Mouse (Mus musculus): ENCODE measurements around the gene Ufc1. TPM values are rescaled to one million over a fixed set of nuclear protein-coding genes. Genes with fewer than 3 reads are reported as not detected.
"Not testable (repeated sequence)": the region's sequence is repeated elsewhere in the genome, so short reads cannot be mapped to it uniquely, and the experiment has no call there.

Ufc1 gene
- polyA plus RNA-seq, 1 experiment from 2014 or later, result 111 TPM

- no peak for ATAC-seq (ENCODE audit: low FRiP score, low TSS enrichment)
- 73% methylated on average over 2 of the region's 2 CpGs for WGBS
- no peak overlapping the region for H3K9ac ChIP-seq (replicated peaks; ENCODE audit: low read length)
- no peaks in the 10 kb centered on the region for H3K27me3 ChIP-seq (ENCODE audit: insufficient read depth, low read length)
- H3K36me3 ChIP-seq (ENCODE audit: insufficient read depth, low read length), result no peaks in the 10 kb centered on the region
- H3K4me3 ChIP-seq (ENCODE audit: low read length), result no peak overlapping the region
- no peak overlapping the region for H3K27ac ChIP-seq (ENCODE audit: low read length)
- peaks cover 17% of the 10 kb centered on the region for H3K4me1 ChIP-seq (ENCODE audit: insufficient read depth, low read length)
- no peaks in the 10 kb centered on the region for H3K9me3 ChIP-seq (ENCODE audit: low read length)
- H3K4me2 ChIP-seq (replicated peaks; ENCODE audit: low read depth, low read length), result no peak overlapping the region
These were observed 30.7 kb upstream of the Ufc1 start for GRCm38 (mm10) chr1:171325571-171325970.

GRCm38 (mm10) chr1:171322012-171322411, 27.2 kb upstream of the Ufc1 start:
- H3K36me3 ChIP-seq (ENCODE audit: insufficient read depth, low read length), result no peaks in the 10 kb centered on the region
- peak; percentile 80 for ATAC-seq (ENCODE audit: low FRiP score, low TSS enrichment)
- no peaks in the 10 kb centered on the region for H3K9me3 ChIP-seq (ENCODE audit: low read length)
- no peak overlapping the region for H3K9ac ChIP-seq (replicated peaks; ENCODE audit: low read length)
- no peak overlapping the region for H3K4me2 ChIP-seq (replicated peaks; ENCODE audit: low read depth, low read length)
- no peak overlapping the region for H3K4me3 ChIP-seq (ENCODE audit: low read length)
- H3K4me1 ChIP-seq (ENCODE audit: insufficient read depth, low read length), result peaks cover under 1% of the 10 kb centered on the region; the same call in 1 of the 2 replicates
- no peaks in the 10 kb centered on the region for H3K27me3 ChIP-seq (ENCODE audit: insufficient read depth, low read length)
- 64% methylated on average over 1 of the region's 1 CpGs for WGBS
- 0 out of 2 replicates have a peak overlapping the region, but pooled peaks have one; percentile 1 for H3K27ac ChIP-seq (ENCODE audit: low read length)

- H3K27me3 ChIP-seq (ENCODE audit: insufficient read depth, low read length), result no peaks in the 10 kb centered on the region
- no peaks in the 10 kb centered on the region for H3K4me1 ChIP-seq (ENCODE audit: insufficient read depth, low read length)
- no peaks in the 10 kb centered on the region for H3K36me3 ChIP-seq (ENCODE audit: insufficient read depth, low read length)
- no peak overlapping the region for H3K9ac ChIP-seq (replicated peaks; ENCODE audit: low read length)
- H3K27ac ChIP-seq (ENCODE audit: low read length), result no peak overlapping the region
- H3K4me2 ChIP-seq (replicated peaks; ENCODE audit: low read depth, low read length), result no peak overlapping the region
- no peak for ATAC-seq (ENCODE audit: low FRiP score, low TSS enrichment)
- H3K9me3 ChIP-seq (ENCODE audit: low read length), result no peaks in the 10 kb centered on the region
- no peak overlapping the region for H3K4me3 ChIP-seq (ENCODE audit: low read length)
These were observed 26.6 kb upstream of the Ufc1 start for GRCm38 (mm10) chr1:171321415-171321814.

GRCm38 (mm10) chr1:171320151-171320550, 25.3 kb upstream of the Ufc1 start:
- H3K4me3 ChIP-seq (ENCODE audit: low read length), result peak overlapping the region; percentile 41
- peak overlapping the region; percentile 46 for H3K4me2 ChIP-seq (replicated peaks; ENCODE audit: low read depth, low read length)
- H3K36me3 ChIP-seq (ENCODE audit: insufficient read depth, low read length), result no peaks in the 10 kb centered on the region
- H3K9ac ChIP-seq (replicated peaks; ENCODE audit: low read length), result peak overlapping the region; percentile 24
- H3K27me3 ChIP-seq (ENCODE audit: insufficient read depth, low read length), result no peaks in the 10 kb centered on the region
- no peak overlapping the region for H3K27ac ChIP-seq (ENCODE audit: low read length)
- H3K9me3 ChIP-seq (ENCODE audit: low read length), result no peaks in the 10 kb centered on the region
- H3K4me1 ChIP-seq (ENCODE audit: insufficient read depth, low read length), result no peaks in the 10 kb centered on the region
- no peak for ATAC-seq (ENCODE audit: low FRiP score, low TSS enrichment)
- WGBS, result 11% methylated on average over 5 of the region's 5 CpGs

- Histone ChIP-seq H3K4me1 (ENCODE audit: insufficient read depth, low read length) (no peaks in the 10 kb centered on the region), H3K9me3 (ENCODE audit: low read length) (no peaks in the 10 kb centered on the region), H3K36me3 (ENCODE audit: insufficient read depth, low read length) (no peaks in the 10 kb centered on the region), H3K9ac (replicated peaks; ENCODE audit: low read length) (peak overlapping the region; percentile 24), H3K4me2 (replicated peaks; ENCODE audit: low read depth, low read length) (peak overlapping the region; percentile 46), H3K27ac (ENCODE audit: low read length) (no peak overlapping the region), H3K27me3 (ENCODE audit: insufficient read depth, low read length) (no peaks in the 10 kb centered on the region), H3K4me3 (ENCODE audit: low read length) (peak overlapping the region; percentile 41)
- no peak for ATAC-seq (ENCODE audit: low FRiP score, low TSS enrichment)
- WGBS, result 11% methylated on average over 7 of the region's 7 CpGs
These were observed 24.9 kb upstream of the Ufc1 start for GRCm38 (mm10) chr1:171319748-171320147.

- Histone ChIP-seq H3K4me3 (ENCODE audit: low read length) (no peak overlapping the region), H3K9me3 (ENCODE audit: low read length) (no peaks in the 10 kb centered on the region), H3K4me2 (replicated peaks; ENCODE audit: low read depth, low read length) (no peak overlapping the region), H3K9ac (replicated peaks; ENCODE audit: low read length) (no peak overlapping the region), H3K4me1 (ENCODE audit: insufficient read depth, low read length) (no peaks in the 10 kb centered on the region), H3K27ac (ENCODE audit: low read length) (no peak overlapping the region), H3K36me3 (ENCODE audit: insufficient read depth, low read length) (no peaks in the 10 kb centered on the region), H3K27me3 (ENCODE audit: insufficient read depth, low read length) (no peaks in the 10 kb centered on the region)
- no peak for ATAC-seq (ENCODE audit: low FRiP score, low TSS enrichment)
- WGBS, result 71% methylated on average over 2 of the region's 2 CpGs
These were observed 14.5 kb upstream of the Ufc1 start for GRCm38 (mm10) chr1:171309321-171309720.

- H3K9me3 ChIP-seq (ENCODE audit: low read length); H3K27me3 ChIP-seq (ENCODE audit: insufficient read depth, low read length); H3K4me3 ChIP-seq (ENCODE audit: low read length); H3K4me1 ChIP-seq (ENCODE audit: insufficient read depth, low read length); H3K27ac ChIP-seq (ENCODE audit: low read length); H3K36me3 ChIP-seq (ENCODE audit: insufficient read depth, low read length); ATAC-seq (ENCODE audit: low FRiP score, low TSS enrichment); H3K4me2 ChIP-seq (replicated peaks; ENCODE audit: low read depth, low read length); H3K9ac ChIP-seq (replicated peaks; ENCODE audit: low read length): not testable (repeated sequence)
- WGBS, result 69% methylated on average over 5 of the region's 5 CpGs
These were observed 11.3 kb upstream of the Ufc1 start for GRCm38 (mm10) chr1:171306157-171306556.

- Histone ChIP-seq H3K27me3 (ENCODE audit: insufficient read depth, low read length) (peaks cover 9% of the 10 kb centered on the region; the same call in 1 of the 2 replicates), H3K27ac (ENCODE audit: low read length) (no peak overlapping the region), H3K9ac (replicated peaks; ENCODE audit: low read length) (no peak overlapping the region), H3K4me1 (ENCODE audit: insufficient read depth, low read length) (peaks cover 8% of the 10 kb centered on the region; the same call in 1 of the 2 replicates), H3K4me2 (replicated peaks; ENCODE audit: low read depth, low read length) (no peak overlapping the region), H3K9me3 (ENCODE audit: low read length) (no peaks in the 10 kb centered on the region), H3K4me3 (ENCODE audit: low read length) (no peak overlapping the region), H3K36me3 (ENCODE audit: insufficient read depth, low read length) (no peaks in the 10 kb centered on the region)
- WGBS, result 77% methylated on average over 3 of the region's 3 CpGs
- no peak for ATAC-seq (ENCODE audit: low FRiP score, low TSS enrichment)
These were observed 3.4 kb upstream of the Ufc1 start for GRCm38 (mm10) chr1:171298226-171298625.

GRCm38 (mm10) chr1:171295063-171295402, 209 bp upstream of the Ufc1 start:
- Histone ChIP-seq H3K4me2 (replicated peaks; ENCODE audit: low read depth, low read length) (peak overlapping the region; percentile 92), H3K36me3 (ENCODE audit: insufficient read depth, low read length) (peaks cover 1% of the 10 kb centered on the region; the same call in 1 of the 2 replicates), H3K27me3 (ENCODE audit: insufficient read depth, low read length) (peaks cover 9% of the 10 kb centered on the region; the same call in 1 of the 2 replicates), H3K9ac (replicated peaks; ENCODE audit: low read length) (peak overlapping the region; percentile 94), H3K4me3 (ENCODE audit: low read length) (peak overlapping the region; percentile 66), H3K4me1 (ENCODE audit: insufficient read depth, low read length) (peaks cover 9% of the 10 kb centered on the region; the same call in 1 of the 2 replicates), H3K9me3 (ENCODE audit: low read length) (no peaks in the 10 kb centered on the region), H3K27ac (ENCODE audit: low read length) (peak overlapping the region; percentile 99)
- no peak for ATAC-seq (ENCODE audit: low FRiP score, low TSS enrichment)
- 13% methylated on average over 3 of the region's 3 CpGs for WGBS

- H3K9ac ChIP-seq (replicated peaks; ENCODE audit: low read length), result peak overlapping the region; percentile 94
- peak overlapping the region; percentile 66 for H3K4me3 ChIP-seq (ENCODE audit: low read length)
- peaks cover 9% of the 10 kb centered on the region; the same call in 1 of the 2 replicates for H3K4me1 ChIP-seq (ENCODE audit: insufficient read depth, low read length)
- peak overlapping the region; percentile 99 for H3K27ac ChIP-seq (ENCODE audit: low read length)
- H3K4me2 ChIP-seq (replicated peaks; ENCODE audit: low read depth, low read length), result peak overlapping the region; percentile 92
- no peak for ATAC-seq (ENCODE audit: low FRiP score, low TSS enrichment)
- H3K36me3 ChIP-seq (ENCODE audit: insufficient read depth, low read length), result peaks cover 13% of the 10 kb centered on the region
- peaks cover 9% of the 10 kb centered on the region; the same call in 1 of the 2 replicates for H3K27me3 ChIP-seq (ENCODE audit: insufficient read depth, low read length)
- no peaks in the 10 kb centered on the region for H3K9me3 ChIP-seq (ENCODE audit: low read length)
- WGBS, result 39% methylated on average over 5 of the region's 5 CpGs
These were observed 922 bp downstream of the Ufc1 start for GRCm38 (mm10) chr1:171293906-171294297.

All from kidney, embryonic 16.5 days (tissue).